Mouse (Mus musculus) CD4-positive naive resting alpha-beta T cell, adult 76 days (primary cell): ENCODE measurements around the gene Hsd17b10. TPM values are rescaled to one million over a fixed set of nuclear protein-coding genes. Genes with fewer than 3 reads are reported as not detected.

Experiments
- total RNA-seq: library from RNA; stranded (reverse); gene quantifications from one replicate; pipeline ENCODE4 v1.2.4, GENCODE M21; 2023

Hsd17b10 gene
- 48.0 TPM for total RNA-seq

GRCm38 (mm10) chrX:152001737-152002710, at the start of gene Hsd17b10:
Hsd17b10 (plus strand) TSS chrX:152001845.

GRCm38 (mm10) chrX:152016151-152017145, 14.8 kb downstream of the Hsd17b10 start, which contains the start of the genes Ribc1 and Smc1a:
Ribc1 (minus strand) TSS chrX:152016295.
Smc1a (plus strand) TSS chrX:152016428.

Other genes with a start within 250 kb of the Hsd17b10 start
- gene Huwe1, start 201.0 kb upstream of the Hsd17b10 start, total RNA-seq: 434 TPM
- gene Ribc1, start 14.4 kb downstream of the Hsd17b10 start, total RNA-seq: 0.76 TPM
- 132 TPM for gene Smc1a, start 14.6 kb downstream of the Hsd17b10 start, total RNA-seq
- gene Iqsec2, start 142.4 kb downstream of the Hsd17b10 start, total RNA-seq: 0.47 TPM
- gene Kdm5c, start 231.2 kb downstream of the Hsd17b10 start, total RNA-seq: 97.7 TPM